Mouse (Mus musculus) kidney, adult 9 months (tissue): ENCODE measurements around the gene Ptprm.

Source experiments
- DNase-seq: peaks from one replicate; pipeline ENCODE4 v3.0.0; 2022

Ptprm gene

GRCm38 (mm10) chr17:66708748-66709147 is 645.5 kb downstream of the Ptprm start:
- no peak for DNase-seq

GRCm38 (mm10) chr17:66707684-66708083 is 646.6 kb downstream of the Ptprm start:
- DNase-seq, result no peak

- DNase-seq, result no peak
Observed at GRCm38 (mm10) chr17:66701358-66702184, 652.7 kb downstream of the Ptprm start.

- DNase-seq, result no peak
Observed at GRCm38 (mm10) chr17:66699896-66700295, 654.4 kb downstream of the Ptprm start.

GRCm38 (mm10) chr17:66697650-66698049 is 656.6 kb downstream of the Ptprm start:
- no peak for DNase-seq

GRCm38 (mm10) chr17:66696531-66697172 is 657.6 kb downstream of the Ptprm start:
- DNase-seq, result no peak

GRCm38 (mm10) chr17:66694326-66694725 is 659.9 kb downstream of the Ptprm start:
- DNase-seq, result no peak

GRCm38 (mm10) chr17:66693676-66694304 is 660.5 kb downstream of the Ptprm start:
- DNase-seq, result no peak

GRCm38 (mm10) chr17:66692941-66693675 is 661.1 kb downstream of the Ptprm start:
- DNase-seq, result no peak

- DNase-seq, result no peak
Observed at GRCm38 (mm10) chr17:66688179-66688578, 666.1 kb downstream of the Ptprm start.

GRCm38 (mm10) chr17:66687543-66687942 is 666.7 kb downstream of the Ptprm start:
- DNase-seq, result no peak

- no peak for DNase-seq
Observed at GRCm38 (mm10) chr17:66686701-66687489, 667.4 kb downstream of the Ptprm start.

GRCm38 (mm10) chr17:66683411-66683810 is 670.8 kb downstream of the Ptprm start:
- DNase-seq, result no peak

GRCm38 (mm10) chr17:66680662-66681061 is 673.6 kb downstream of the Ptprm start:
- peak; percentile 43 for DNase-seq

- DNase-seq, result no peak
Observed at GRCm38 (mm10) chr17:66674667-66675066, 679.6 kb downstream of the Ptprm start.

GRCm38 (mm10) chr17:66671715-66672230 is 682.5 kb downstream of the Ptprm start:
- no peak for DNase-seq

- DNase-seq, result no peak
Observed at GRCm38 (mm10) chr17:66671287-66671686, 683.0 kb downstream of the Ptprm start.

GRCm38 (mm10) chr17:66665791-66666190 is 688.5 kb downstream of the Ptprm start:
- DNase-seq, result no peak

- DNase-seq, result no peak
Observed at GRCm38 (mm10) chr17:66665201-66665756, 689.0 kb downstream of the Ptprm start.

GRCm38 (mm10) chr17:66664796-66665195 is 689.5 kb downstream of the Ptprm start:
- DNase-seq, result no peak

GRCm38 (mm10) chr17:66659242-66659641 is 695.0 kb downstream of the Ptprm start:
- DNase-seq, result no peak
